Mouse (Mus musculus) ES-E14 (cell line): ENCODE data around the gene Tpo.

Experiments
- CHD2 ChIP-seq: IDR thresholded peaks from 2 replicates; pipeline ENCODE4 v1.6.1; 2014; ENCODE audit warnings: mild to moderate bottlenecking, low read depth, low read length, inconsistent platforms
- ZC3H11A ChIP-seq: IDR thresholded peaks from 2 replicates; pipeline ENCODE4 v1.6.1; 2012; ENCODE audit warnings: low read depth, mild to moderate bottlenecking, inconsistent platforms, low read length, borderline replicate concordance
- ZNF384 ChIP-seq: IDR thresholded peaks from 2 replicates; pipeline ENCODE4 v1.6.1; 2012; ENCODE audit warnings: low read depth, low read length, inconsistent platforms

- TF ChIP-seq ZC3H11A (no peak), CHD2 (no peak), ZNF384 (no peak)
These were observed 70.8 kb downstream of the Tpo start for GRCm38 (mm10) chr12:30061503-30062117.
